Mouse (Mus musculus): ENCODE measurements around the gene Ttc7. TPM values are rescaled to one million over a fixed set of nuclear protein-coding genes. Genes with fewer than 3 reads are reported as not detected.

Ttc7 gene
- polyA plus RNA-seq, 2 experiments: 7.8 to 7.9 TPM

DNA sequence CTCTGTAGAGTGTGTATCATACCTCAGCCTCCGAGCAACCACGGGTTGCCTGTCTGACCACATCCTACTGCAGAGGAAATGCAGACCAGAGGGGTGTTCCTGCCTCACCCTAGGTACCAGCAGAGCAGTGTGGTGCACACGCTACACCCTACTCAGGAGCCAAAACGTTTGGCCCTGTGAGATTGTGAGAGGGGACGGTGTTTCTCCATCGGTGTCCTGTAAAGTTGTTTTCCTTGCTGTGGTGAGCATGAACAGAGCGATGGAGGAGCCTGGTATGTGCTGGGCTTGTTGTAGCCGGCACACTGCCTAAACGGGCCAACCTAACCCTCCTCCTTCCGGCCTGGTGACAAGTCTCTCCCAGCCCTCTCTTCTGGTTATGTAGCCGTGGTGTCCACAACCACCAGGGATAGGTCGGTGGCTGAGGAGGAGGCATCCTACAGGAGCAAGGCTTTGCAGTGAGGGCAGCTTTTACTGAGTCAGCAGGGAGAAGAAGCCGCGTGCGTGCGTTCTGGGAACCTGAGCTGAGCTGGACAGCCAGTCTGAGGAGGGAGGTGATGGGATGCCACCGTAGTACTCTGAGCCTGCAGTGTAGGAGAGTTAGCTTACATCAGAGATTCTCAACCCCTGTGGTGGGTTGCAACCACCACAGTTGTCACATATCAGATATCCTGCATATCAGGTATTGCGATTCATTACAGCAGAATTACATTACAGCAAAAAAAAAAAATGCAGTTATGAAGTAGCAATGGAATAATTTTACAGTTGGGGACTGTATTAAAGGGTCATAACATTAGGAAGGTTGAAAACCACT lies 62.0 kb downstream of the Ttc7 start:
- no peaks in the 10 kb centered on the region for H3K9me3 ChIP-seq (ENCODE audit: control insufficient read depth, low read length)
- H3K9ac ChIP-seq (replicated peaks): no peak overlapping the region
- no peaks in the 10 kb centered on the region for H3K36me3 ChIP-seq (replicated peaks; ENCODE audit: control insufficient read depth, insufficient read depth, low read depth)
- H3K4me3 ChIP-seq (ENCODE audit: insufficient read depth in 1 of 2, low read depth in 2 of 2, low read length in 2 of 2): no peak overlapping the region
- DNase-seq (ENCODE audit: low read depth in 3 of 3, low spot score in 3 of 3) (no peak), ATAC-seq (ENCODE audit: insufficient read depth) (no peak)
- H3K4me2 ChIP-seq (ENCODE audit: low read depth): no peak overlapping the region
- 0 out of 4 replicates have a peak, but pooled peaks cover 0 to 2% of the 10 kb centered on the region in 2 experiments for H3K4me1 ChIP-seq (replicated peaks; ENCODE audit: control insufficient read depth in 2 of 2, insufficient read depth in 2 of 2, low read length in 1 of 2)
- H3K27me3 ChIP-seq (ENCODE audit: control insufficient read depth, insufficient read depth, low read length): no peaks in the 10 kb centered on the region
- WGBS (ENCODE audit: insufficient replicate concordance): 23% methylated on average over 18 of the region's 18 CpGs
- TF ChIP-seq CTCF (IDR thresholded peaks at IDR 0.05; ENCODE audit: low read depth) (no peak), EP300 (IDR thresholded peaks at IDR 0.05; ENCODE audit: low read depth) (no peak)
- H3K27ac ChIP-seq: no peak overlapping the region

GRCm38 (mm10) chr17:87345252-87345593 lies 62.5 kb downstream of the Ttc7 start:
- Histone ChIP-seq H3K9me3 (ENCODE audit: control insufficient read depth, low read length) (no peaks in the 10 kb centered on the region), H3K4me1 (replicated peaks; ENCODE audit: control insufficient read depth in 2 of 2, insufficient read depth in 2 of 2, low read length in 1 of 2) (0 out of 4 replicates have a peak, but pooled peaks cover 0 to 2% of the 10 kb centered on the region in 2 experiments), H3K9ac (replicated peaks) (no peak overlapping the region), H3K27me3 (ENCODE audit: control insufficient read depth, insufficient read depth, low read length) (no peaks in the 10 kb centered on the region), H3K4me3 (ENCODE audit: insufficient read depth in 1 of 2, low read depth in 2 of 2, low read length in 2 of 2) (no peak overlapping the region), H3K27ac (no peak overlapping the region), H3K4me2 (ENCODE audit: low read depth) (no peak overlapping the region), H3K36me3 (replicated peaks; ENCODE audit: control insufficient read depth, insufficient read depth, low read depth) (no peaks in the 10 kb centered on the region)
- WGBS (ENCODE audit: insufficient replicate concordance): 39% methylated on average over 4 of the region's 4 CpGs
- no peak for ATAC-seq (ENCODE audit: insufficient read depth)
- TF ChIP-seq CTCF (IDR thresholded peaks at IDR 0.05; ENCODE audit: low read depth): no peak
- TF ChIP-seq EP300 (IDR thresholded peaks at IDR 0.05; ENCODE audit: low read depth): no peak
- no peak for DNase-seq (ENCODE audit: low read depth in 3 of 3, low spot score in 3 of 3)

DNA sequence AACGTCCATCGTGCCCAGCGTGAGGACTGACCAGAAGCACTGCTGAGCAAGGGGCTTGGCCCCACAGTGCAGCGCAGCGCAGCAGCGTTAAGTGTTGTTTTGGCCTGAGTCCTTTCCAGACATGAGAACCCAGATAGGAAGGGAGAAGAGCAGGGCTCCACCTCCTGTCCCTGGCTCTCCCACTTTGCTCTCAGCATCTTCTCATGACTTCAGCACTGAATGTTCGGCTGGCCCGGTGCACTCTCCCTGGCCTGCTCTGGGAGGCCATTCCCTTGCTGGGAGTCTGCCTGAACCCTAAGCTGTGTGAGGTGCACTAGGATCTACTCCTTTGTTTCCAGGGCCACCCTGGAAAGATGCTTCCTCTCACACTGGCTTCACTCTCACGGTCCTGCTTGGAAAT lies 65.7 kb downstream of the Ttc7 start:
- Histone ChIP-seq H3K4me1 (replicated peaks; ENCODE audit: control insufficient read depth in 2 of 2, insufficient read depth in 2 of 2, low read length in 1 of 2) (peaks cover 0 to 13% of the 10 kb centered on the region in 2 experiments; a peak in 2 of 4 replicates), H3K9me3 (ENCODE audit: control insufficient read depth, low read length) (no peaks in the 10 kb centered on the region), H3K27ac (no peak overlapping the region), H3K36me3 (replicated peaks; ENCODE audit: control insufficient read depth, insufficient read depth, low read depth) (no peaks in the 10 kb centered on the region), H3K27me3 (ENCODE audit: control insufficient read depth, insufficient read depth, low read length) (no peaks in the 10 kb centered on the region), H3K9ac (replicated peaks) (no peak overlapping the region), H3K4me2 (ENCODE audit: low read depth) (no peak overlapping the region), H3K4me3 (ENCODE audit: insufficient read depth in 1 of 2, low read depth in 2 of 2, low read length in 2 of 2) (no peak overlapping the region)
- 78% methylated on average over 9 of the region's 9 CpGs for WGBS (ENCODE audit: insufficient replicate concordance)
- TF ChIP-seq EP300 (IDR thresholded peaks at IDR 0.05; ENCODE audit: low read depth) (no peak), CTCF (IDR thresholded peaks at IDR 0.05; ENCODE audit: low read depth) (no peak)
- ATAC-seq (ENCODE audit: insufficient read depth) (no peak), DNase-seq (ENCODE audit: low read depth in 3 of 3, low spot score in 3 of 3) (no peak)

DNA sequence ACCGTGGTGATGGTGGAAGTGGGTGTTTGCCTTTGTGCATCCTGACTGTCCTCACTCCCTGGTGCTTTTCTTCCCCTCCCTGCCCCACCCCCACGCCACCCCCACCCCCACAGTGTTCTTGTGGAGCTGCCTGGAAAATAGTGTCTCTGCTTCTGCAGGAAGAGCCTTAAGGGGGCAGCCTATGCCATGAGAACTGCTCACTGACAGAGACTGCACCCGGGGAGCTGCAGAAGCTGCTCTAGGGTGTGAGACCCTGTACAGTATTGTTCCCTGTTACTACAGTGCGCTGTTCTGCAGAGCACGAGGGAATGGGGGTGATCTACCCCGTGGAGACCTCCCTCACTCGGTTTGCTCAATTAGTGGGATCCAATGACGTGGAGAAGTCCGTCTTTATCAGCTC lies 66.4 kb downstream of the Ttc7 start:
- H3K4me2 ChIP-seq (ENCODE audit: low read depth): no peak overlapping the region
- DNase-seq (ENCODE audit: low read depth in 3 of 3, low spot score in 3 of 3): no peak
- no peak for TF ChIP-seq CTCF (IDR thresholded peaks at IDR 0.05; ENCODE audit: low read depth)
- no peak for TF ChIP-seq EP300 (IDR thresholded peaks at IDR 0.05; ENCODE audit: low read depth)
- no peak overlapping the region for H3K4me3 ChIP-seq (ENCODE audit: insufficient read depth in 1 of 2, low read depth in 2 of 2, low read length in 2 of 2)
- no peaks in the 10 kb centered on the region for H3K9me3 ChIP-seq (ENCODE audit: control insufficient read depth, low read length)
- ATAC-seq (ENCODE audit: insufficient read depth): no peak
- WGBS (ENCODE audit: insufficient replicate concordance): 44% methylated on average over 9 of the region's 9 CpGs
- no peaks in the 10 kb centered on the region for H3K36me3 ChIP-seq (replicated peaks; ENCODE audit: control insufficient read depth, insufficient read depth, low read depth)
- H3K9ac ChIP-seq (replicated peaks): no peak overlapping the region
- H3K27ac ChIP-seq: no peak overlapping the region
- no peaks in the 10 kb centered on the region for H3K27me3 ChIP-seq (ENCODE audit: control insufficient read depth, insufficient read depth, low read length)
- H3K4me1 ChIP-seq (replicated peaks; ENCODE audit: control insufficient read depth in 2 of 2, insufficient read depth in 2 of 2, low read length in 1 of 2): peaks cover 0 to 12% of the 10 kb centered on the region in 2 experiments; a peak in 2 of 4 replicates

DNA sequence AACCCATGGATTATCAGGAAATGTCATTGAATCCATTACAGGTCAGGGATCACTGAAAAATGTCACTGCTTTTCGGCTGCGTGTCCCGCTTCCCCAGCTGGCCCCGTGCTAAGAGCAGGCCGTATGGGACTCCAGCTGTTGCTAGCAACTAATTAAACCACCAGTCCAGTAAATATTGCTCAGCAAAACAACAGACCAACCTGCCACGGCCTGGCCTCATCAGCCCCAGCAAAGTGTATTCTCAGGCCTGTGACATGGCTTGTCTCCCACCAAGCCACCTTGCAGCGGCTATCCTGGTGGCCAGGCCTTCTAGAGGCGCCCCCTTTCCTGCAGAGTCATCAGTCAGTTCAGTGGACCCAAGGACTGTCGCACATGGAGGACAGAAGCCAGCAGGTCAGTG lies 66.9 kb downstream of the Ttc7 start:
- ATAC-seq (ENCODE audit: insufficient read depth) (no peak), DNase-seq (ENCODE audit: low read depth in 3 of 3, low spot score in 3 of 3) (no peak)
- peaks cover 0 to 14% of the 10 kb centered on the region in 2 experiments; a peak in 2 of 4 replicates for H3K4me1 ChIP-seq (replicated peaks; ENCODE audit: control insufficient read depth in 2 of 2, insufficient read depth in 2 of 2, low read length in 1 of 2)
- no peaks in the 10 kb centered on the region for H3K27me3 ChIP-seq (ENCODE audit: control insufficient read depth, insufficient read depth, low read length)
- no peak overlapping the region for H3K27ac ChIP-seq
- no peak overlapping the region for H3K4me2 ChIP-seq (ENCODE audit: low read depth)
- no peaks in the 10 kb centered on the region for H3K9me3 ChIP-seq (ENCODE audit: control insufficient read depth, low read length)
- no peak overlapping the region for H3K4me3 ChIP-seq (ENCODE audit: insufficient read depth in 1 of 2, low read depth in 2 of 2, low read length in 2 of 2)
- no peak overlapping the region for H3K9ac ChIP-seq (replicated peaks)
- TF ChIP-seq EP300 (IDR thresholded peaks at IDR 0.05; ENCODE audit: low read depth) (no peak), CTCF (IDR thresholded peaks at IDR 0.05; ENCODE audit: low read depth) (no peak)
- no peaks in the 10 kb centered on the region for H3K36me3 ChIP-seq (replicated peaks; ENCODE audit: control insufficient read depth, insufficient read depth, low read depth)
- 79% methylated on average over 9 of the region's 9 CpGs for WGBS (ENCODE audit: insufficient replicate concordance)
